Mouse (Mus musculus) erythroblast, adult 5-6 weeks (primary cell): ENCODE measurements around the gene Dgcr6. TPM values are rescaled to one million over a fixed set of nuclear protein-coding genes. Genes with fewer than 3 reads are reported as not detected.

Experiments
- ATAC-seq: replicated peaks from 2 replicates; pipeline ENCODE4 v1.8.0; 2016; ENCODE audit warnings: moderate number of reproducible peaks, mild to moderate bottlenecking, moderate TSS enrichment, inconsistent platforms; ENCODE audit not compliant: poor library complexity, low FRiP score, severe bottlenecking
- total RNA-seq, 2 experiments: library from RNA; stranded (forward) in 1 of 2; stranded (reverse) in 1 of 2; fragments of 150-400 nt in 1 of 2; fragments of 200-764, 138-1000 nt in 1 of 2; gene quantifications; 2 replicates each; pipeline versions ENCODE4 v1.2.3 to v1.2.4; 2015 to 2017; ENCODE audit warnings: low replicate concordance in 2 of 2

Gene Dgcr6
- total RNA-seq, 2 experiments from 2014 or later, result 0.96 to 1.6 TPM

GRCm38 (mm10) chr16:18066060-18067009 is 13.7 kb downstream of the Dgcr6 start:
- ATAC-seq, result peak; percentile 80

DNA sequence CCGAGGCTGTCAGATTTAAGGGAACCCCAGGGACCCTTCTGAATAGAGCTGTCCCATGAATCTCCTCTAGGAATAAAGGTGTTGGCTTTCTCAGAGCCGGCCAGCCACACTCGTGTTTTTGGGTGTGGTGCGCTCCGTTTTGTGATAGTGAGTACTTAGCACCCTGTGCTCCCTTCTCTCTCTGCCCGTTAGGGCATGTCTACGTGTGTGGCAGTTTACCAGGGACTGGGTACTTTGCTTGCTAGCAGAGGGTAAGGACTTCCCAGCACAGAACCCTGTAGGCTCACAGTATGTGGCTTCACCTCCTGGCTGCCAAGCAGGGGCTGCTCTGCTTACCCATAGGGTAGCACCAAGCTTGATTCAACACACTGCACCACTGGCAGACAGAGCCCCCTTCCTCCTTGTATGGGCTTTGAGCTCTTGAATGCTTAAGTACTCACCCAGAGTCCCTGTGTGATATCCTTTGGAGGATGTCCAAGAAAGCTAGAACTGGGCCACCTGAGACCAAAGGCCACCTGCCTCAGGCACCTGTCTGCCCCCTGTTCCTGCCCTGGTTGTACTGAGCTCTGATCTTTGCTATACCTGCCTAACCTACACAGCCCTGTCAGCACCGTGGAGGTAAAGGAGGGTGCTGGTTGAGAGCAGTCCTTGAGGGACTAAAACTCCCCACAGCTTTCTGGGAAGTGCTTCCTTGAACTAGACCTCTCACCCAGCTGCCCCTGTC is 16.2 kb downstream of the Dgcr6 start:
- no peak for ATAC-seq

DNA sequence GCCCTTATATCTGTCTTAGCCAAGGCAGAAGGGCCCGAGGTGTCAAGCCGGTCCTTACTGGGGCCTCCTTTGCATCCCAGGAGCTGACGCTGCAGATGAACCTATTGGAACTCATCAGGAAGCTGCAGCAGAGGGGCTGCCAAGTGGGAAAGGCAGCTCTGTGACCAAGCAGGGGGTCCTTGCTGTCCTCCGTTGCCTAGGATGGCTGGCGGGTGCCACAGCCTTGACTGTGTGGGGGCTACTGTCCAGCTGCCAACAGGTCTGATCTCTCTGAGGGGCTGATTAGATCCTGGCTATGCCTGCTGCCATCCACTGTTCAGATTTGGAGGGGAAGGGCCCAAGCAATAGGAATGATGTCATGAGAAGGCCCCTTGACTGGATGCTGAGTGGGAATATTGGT is 18.1 kb downstream of the Dgcr6 start:
- no peak for ATAC-seq

DNA sequence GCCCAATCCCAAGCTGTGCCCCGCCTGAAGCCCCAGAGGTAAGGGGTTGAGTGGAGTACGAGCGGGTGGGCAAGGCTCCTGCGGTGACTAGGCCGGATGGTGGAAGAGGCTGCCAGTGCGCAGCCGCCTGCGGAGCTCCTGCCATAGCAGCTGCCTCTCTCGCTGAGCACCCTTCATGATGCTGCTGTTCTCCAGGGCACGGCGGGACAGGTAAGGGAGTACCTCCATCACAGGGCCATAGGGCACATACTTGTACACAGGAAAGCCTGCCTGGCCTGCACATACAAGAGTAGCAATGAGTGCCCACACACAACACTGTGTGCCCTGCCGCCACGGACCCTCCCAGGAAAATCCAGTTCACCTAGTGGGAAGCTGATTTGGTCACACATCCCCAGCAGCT is 19.4 kb downstream of the Dgcr6 start:
- no peak for ATAC-seq

GRCm38 (mm10) chr16:18073259-18073962 is 20.8 kb downstream of the Dgcr6 start:
- ATAC-seq, result no peak

GRCm38 (mm10) chr16:18074611-18075010 is 22.0 kb downstream of the Dgcr6 start:
- ATAC-seq, result no peak

DNA sequence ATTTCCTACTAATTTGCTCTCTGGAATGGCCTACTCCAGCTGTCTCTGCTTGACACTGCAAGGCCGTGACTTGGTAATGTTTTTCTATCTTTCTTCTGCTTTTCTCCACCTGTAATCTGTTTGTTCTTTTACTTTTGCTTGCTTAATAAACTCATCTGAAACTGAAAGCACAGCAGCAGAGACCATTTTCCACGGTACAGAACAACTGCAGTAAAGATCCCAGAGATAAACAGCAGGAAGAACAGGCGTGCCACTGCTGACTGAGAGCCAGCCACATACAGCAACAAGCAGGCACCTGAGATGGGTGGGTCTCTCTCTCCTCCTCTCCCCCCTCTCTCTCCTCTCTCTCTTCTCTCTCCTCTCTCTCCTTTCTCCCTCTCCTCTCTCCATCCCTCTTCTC is 22.5 kb downstream of the Dgcr6 start:
- no peak for ATAC-seq

GRCm38 (mm10) chr16:18078314-18079015 is 25.8 kb downstream of the Dgcr6 start:
- ATAC-seq, result no peak

DNA sequence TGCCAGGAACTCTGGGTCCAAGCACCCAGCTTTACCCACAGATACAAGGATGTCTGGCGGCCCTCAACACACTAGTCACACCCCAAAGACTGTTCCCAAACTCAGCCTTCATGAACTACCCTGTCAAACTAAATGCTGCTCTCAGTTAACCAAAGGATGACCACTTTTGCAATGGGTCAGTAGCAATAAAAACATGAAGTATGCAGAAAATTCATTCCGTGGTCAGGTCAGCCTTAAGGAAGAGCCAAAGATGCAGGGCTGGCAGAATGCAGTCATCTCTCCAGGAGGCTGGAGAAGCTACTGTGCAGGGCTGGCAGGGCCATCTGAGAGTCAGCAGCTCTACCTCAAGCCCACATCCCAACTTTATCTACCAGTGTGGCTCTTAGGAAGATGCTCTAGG is 26.6 kb downstream of the Dgcr6 start:
- no peak for ATAC-seq

DNA sequence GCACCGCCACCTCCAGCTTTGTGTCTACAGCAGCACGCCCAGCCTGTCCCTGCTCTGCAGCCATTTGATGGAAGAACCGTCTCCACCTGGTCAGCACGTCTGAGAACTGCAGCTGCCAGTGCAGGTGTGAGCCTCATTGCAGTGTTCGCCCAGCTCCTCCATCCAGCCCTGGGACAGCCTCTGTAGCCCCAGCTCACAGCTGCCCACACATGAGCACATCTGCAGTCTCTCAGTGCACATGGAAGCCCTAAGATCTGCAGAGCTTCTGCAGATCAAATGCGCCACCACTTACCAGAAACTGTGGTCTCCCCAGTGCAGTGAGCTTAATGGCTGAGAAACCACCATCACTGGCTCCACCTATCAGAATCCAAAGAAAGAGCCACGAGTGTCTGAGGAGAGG is 27.5 kb downstream of the Dgcr6 start:
- no peak for ATAC-seq

- ATAC-seq, result no peak
Observed at GRCm38 (mm10) chr16:18081149-18081827, 28.6 kb downstream of the Dgcr6 start.

- ATAC-seq, result no peak
Observed at GRCm38 (mm10) chr16:18082291-18082690, 29.6 kb downstream of the Dgcr6 start.

DNA sequence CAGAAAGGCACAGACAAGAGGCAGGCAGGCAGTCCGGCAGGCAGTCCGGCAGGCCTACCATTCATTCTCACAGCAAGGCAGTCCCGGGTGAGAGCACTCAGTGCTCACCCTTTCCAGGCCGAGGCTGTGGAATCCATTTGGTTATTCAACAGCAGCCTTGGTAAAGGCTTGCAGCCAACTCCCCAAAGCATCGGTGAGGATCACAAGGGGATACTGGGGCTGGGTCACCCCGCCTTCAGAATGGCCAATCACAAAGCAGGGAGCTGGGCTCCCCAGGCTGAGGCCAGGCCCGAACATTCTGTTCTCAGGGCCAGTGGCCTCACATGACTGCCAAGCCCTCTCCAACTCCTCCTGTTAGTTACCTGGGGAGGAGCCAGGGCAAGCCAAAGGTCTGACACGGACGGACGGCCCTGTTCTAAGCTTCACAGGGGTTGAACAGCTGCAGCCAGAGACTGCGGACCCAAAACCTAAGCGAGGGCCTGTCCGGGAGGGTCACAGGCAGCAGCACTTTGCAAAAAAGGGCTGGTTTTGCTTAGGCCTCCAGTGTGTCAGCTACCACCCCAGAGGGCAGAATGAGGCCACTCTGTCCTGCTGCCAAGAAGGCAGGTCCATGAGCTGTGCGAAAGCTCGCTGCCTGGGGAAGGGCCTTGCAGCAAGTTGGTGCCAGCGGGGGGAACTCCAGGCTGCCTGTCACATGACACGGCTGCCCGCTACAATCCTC is 30.7 kb downstream of the Dgcr6 start:
- no peak for ATAC-seq

DNA sequence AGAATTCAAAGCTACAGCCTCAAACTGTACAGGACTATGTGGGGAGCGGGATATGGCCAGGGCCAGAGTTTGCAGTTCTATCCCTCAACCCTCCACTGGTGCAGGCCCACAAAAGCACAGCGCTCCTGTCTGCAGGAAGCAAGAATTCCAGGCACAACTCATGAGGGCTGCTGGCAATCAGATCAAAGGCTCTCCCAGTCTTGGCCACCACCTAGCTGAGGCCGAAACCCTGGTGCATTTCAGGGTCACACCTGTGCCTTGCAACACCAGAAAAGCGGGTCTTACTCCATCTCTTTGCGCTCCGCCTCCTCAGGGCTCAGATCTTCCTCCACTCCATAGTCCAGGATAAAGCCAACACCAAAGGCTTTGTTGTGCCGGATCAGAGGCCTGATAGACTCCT is 31.6 kb downstream of the Dgcr6 start:
- ATAC-seq, result no peak

DNA sequence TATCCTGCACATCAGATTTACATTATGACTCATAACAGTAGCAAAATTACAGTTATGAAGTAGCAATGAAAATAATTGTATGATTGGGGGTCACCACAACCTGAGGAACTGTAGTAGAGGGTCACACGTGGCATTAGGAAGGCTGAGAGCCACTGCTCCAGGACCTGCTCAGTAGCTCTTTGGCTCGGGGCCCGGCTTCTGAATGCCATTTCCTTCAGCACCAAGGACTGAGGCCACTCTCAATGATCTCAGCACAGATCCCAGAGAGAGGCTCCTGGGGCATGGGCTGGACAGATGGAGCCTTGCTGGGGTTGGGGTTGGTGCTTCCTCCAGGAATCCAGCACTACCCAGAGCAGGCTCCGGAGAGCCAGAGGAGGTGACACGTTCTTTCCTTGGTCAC is 34.4 kb downstream of the Dgcr6 start:
- no peak for ATAC-seq

DNA sequence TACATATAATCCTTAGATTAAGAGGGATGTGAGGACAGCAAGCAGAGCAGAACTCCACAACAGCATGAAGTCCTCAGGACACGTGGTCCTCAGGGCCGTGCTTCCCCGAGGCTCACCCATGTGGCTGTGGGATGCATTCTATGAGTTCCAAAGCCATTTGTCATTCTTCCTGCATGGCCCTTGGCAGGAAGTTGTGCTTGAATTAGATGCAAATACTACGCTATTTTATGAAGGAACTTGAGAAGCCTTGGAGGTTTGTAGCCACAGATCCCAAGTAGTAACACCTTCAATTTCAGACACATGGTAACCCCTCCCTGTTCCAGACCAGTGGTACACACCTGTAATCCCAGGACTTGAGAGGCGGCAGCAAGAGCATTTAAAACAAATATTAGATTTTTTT is 43.7 kb downstream of the Dgcr6 start:
- ATAC-seq, result no peak

DNA sequence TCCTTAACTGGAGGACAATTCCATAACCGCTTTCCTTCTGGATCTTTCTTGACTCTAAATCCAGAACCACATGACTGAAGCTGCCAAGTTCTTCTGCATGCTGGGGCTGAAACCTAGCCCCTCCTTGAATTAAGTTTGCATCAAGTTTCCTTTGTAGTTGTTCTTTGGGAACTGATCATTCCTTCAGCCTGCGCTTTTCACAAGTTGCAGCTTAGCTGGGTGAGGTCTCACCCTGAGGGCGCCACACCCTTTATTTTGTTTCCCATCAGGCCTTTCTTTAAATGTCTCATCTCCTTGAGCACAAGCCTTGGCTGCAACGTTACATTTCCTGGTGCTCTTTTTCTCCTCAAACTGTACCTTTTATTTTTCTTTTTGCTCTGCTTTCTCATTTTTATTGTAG is 50.2 kb downstream of the Dgcr6 start:
- no peak for ATAC-seq

DNA sequence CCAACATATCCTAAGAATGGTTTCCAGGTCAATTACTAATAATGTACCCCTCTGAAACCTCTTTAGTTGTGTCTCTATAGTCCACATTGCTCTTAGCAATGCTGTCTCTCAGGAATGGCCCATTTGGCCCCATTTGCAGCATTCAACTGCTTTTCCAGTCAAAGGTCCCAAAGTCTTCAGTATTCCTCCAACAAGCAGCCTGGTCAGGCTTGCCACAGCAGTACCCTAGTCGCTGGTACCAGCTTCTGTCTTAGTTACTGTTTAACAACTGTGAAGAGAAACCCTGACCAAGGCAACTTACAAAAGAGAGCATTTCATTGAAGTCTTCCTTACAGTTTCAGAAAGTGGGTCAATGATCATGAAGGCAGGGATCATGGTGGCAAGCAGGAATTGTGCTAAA is 50.7 kb downstream of the Dgcr6 start:
- ATAC-seq, result no peak

GRCm38 (mm10) chr16:18103808-18104207 is 51.1 kb downstream of the Dgcr6 start:
- no peak for ATAC-seq
